Mouse (Mus musculus): Measurements from ENCODE around the gene Hivep2. TPM values are rescaled to one million over a fixed set of nuclear protein-coding genes. Genes with fewer than 3 reads are reported as not detected.

The Hivep2 gene
- polyA plus RNA-seq, 1 experiment from 2014 or later, result 3.2 TPM

GRCm38 (mm10) chr10:14020253-14020652, 54.4 kb downstream of the Hivep2 start:
- no peaks in the 10 kb centered on the region for H3K36me3 ChIP-seq (ENCODE audit: inconsistent target)
- H3K27ac ChIP-seq, result no peak overlapping the region
- no peak overlapping the region for H3K4me3 ChIP-seq (ENCODE audit: inconsistent target)
- 94% methylated on average over 7 of the region's 7 CpGs for WGBS (ENCODE audit: missing documents)
- H3K79me2 ChIP-seq (ENCODE audit: inconsistent target), result no peaks in the 10 kb centered on the region

GRCm38 (mm10) chr10:14024971-14025370, 59.1 kb downstream of the Hivep2 start:
- Histone ChIP-seq H3K36me3 (ENCODE audit: inconsistent target) (no peaks in the 10 kb centered on the region), H3K4me3 (ENCODE audit: inconsistent target) (no peak overlapping the region), H3K27ac (no peak overlapping the region), H3K79me2 (ENCODE audit: inconsistent target) (no peaks in the 10 kb centered on the region)
- 98% methylated on average over 7 of the region's 7 CpGs for WGBS (ENCODE audit: missing documents)

- H3K27ac ChIP-seq, result no peak overlapping the region
- no peak overlapping the region for H3K4me3 ChIP-seq (ENCODE audit: inconsistent target)
- 94% methylated on average over 1 of the region's 1 CpGs for WGBS (ENCODE audit: missing documents)
- H3K36me3 ChIP-seq (ENCODE audit: inconsistent target), result no peaks in the 10 kb centered on the region
- H3K79me2 ChIP-seq (ENCODE audit: inconsistent target), result no peaks in the 10 kb centered on the region
Observed at GRCm38 (mm10) chr10:14027751-14028150, 61.9 kb downstream of the Hivep2 start.

- H3K36me3 ChIP-seq (ENCODE audit: inconsistent target), result no peaks in the 10 kb centered on the region
- no peaks in the 10 kb centered on the region for H3K79me2 ChIP-seq (ENCODE audit: inconsistent target)
- 97% methylated on average over 7 of the region's 7 CpGs for WGBS (ENCODE audit: missing documents)
- H3K4me3 ChIP-seq (ENCODE audit: inconsistent target), result no peak overlapping the region
- H3K27ac ChIP-seq, result no peak overlapping the region
Observed at GRCm38 (mm10) chr10:14028956-14029355, 63.1 kb downstream of the Hivep2 start.

- Histone ChIP-seq H3K4me3 (ENCODE audit: inconsistent target) (no peak overlapping the region), H3K79me2 (ENCODE audit: inconsistent target) (no peaks in the 10 kb centered on the region), H3K27ac (no peak overlapping the region), H3K36me3 (ENCODE audit: inconsistent target) (no peaks in the 10 kb centered on the region)
- 88% methylated on average over 13 of the region's 14 CpGs for WGBS (ENCODE audit: missing documents)
Observed at GRCm38 (mm10) chr10:14030458-14031035, 64.7 kb downstream of the Hivep2 start.

GRCm38 (mm10) chr10:14032532-14032931, 66.7 kb downstream of the Hivep2 start:
- Histone ChIP-seq H3K36me3 (ENCODE audit: inconsistent target) (no peaks in the 10 kb centered on the region), H3K79me2 (ENCODE audit: inconsistent target) (no peaks in the 10 kb centered on the region), H3K4me3 (ENCODE audit: inconsistent target) (no peak overlapping the region), H3K27ac (no peak overlapping the region)
- WGBS (ENCODE audit: missing documents), result 81% methylated on average over 2 of the region's 2 CpGs

- Histone ChIP-seq H3K36me3 (ENCODE audit: inconsistent target) (no peaks in the 10 kb centered on the region), H3K79me2 (ENCODE audit: inconsistent target) (no peaks in the 10 kb centered on the region), H3K4me3 (ENCODE audit: inconsistent target) (no peak overlapping the region), H3K27ac (no peak overlapping the region)
- 84% methylated on average over 7 of the region's 7 CpGs for WGBS (ENCODE audit: missing documents)
Observed at GRCm38 (mm10) chr10:14034046-14034445, 68.2 kb downstream of the Hivep2 start.

GRCm38 (mm10) chr10:14034790-14035189, 68.9 kb downstream of the Hivep2 start:
- Histone ChIP-seq H3K36me3 (ENCODE audit: inconsistent target) (no peaks in the 10 kb centered on the region), H3K27ac (no peak overlapping the region), H3K4me3 (ENCODE audit: inconsistent target) (no peak overlapping the region), H3K79me2 (ENCODE audit: inconsistent target) (no peaks in the 10 kb centered on the region)
- 88% methylated on average over 7 of the region's 7 CpGs for WGBS (ENCODE audit: missing documents)

- no peak overlapping the region for H3K27ac ChIP-seq
- H3K36me3 ChIP-seq (ENCODE audit: inconsistent target), result no peaks in the 10 kb centered on the region
- 95% methylated on average over 5 of the region's 5 CpGs for WGBS (ENCODE audit: missing documents)
- no peak overlapping the region for H3K4me3 ChIP-seq (ENCODE audit: inconsistent target)
- H3K79me2 ChIP-seq (ENCODE audit: inconsistent target), result no peaks in the 10 kb centered on the region
Observed at GRCm38 (mm10) chr10:14035607-14036006, 69.7 kb downstream of the Hivep2 start.

- no peak overlapping the region for H3K27ac ChIP-seq
- H3K36me3 ChIP-seq (ENCODE audit: inconsistent target), result no peaks in the 10 kb centered on the region
- WGBS (ENCODE audit: missing documents), result 91% methylated on average over 6 of the region's 6 CpGs
- no peak overlapping the region for H3K4me3 ChIP-seq (ENCODE audit: inconsistent target)
- no peaks in the 10 kb centered on the region for H3K79me2 ChIP-seq (ENCODE audit: inconsistent target)
Observed at GRCm38 (mm10) chr10:14036472-14036871, 70.6 kb downstream of the Hivep2 start.

- no peaks in the 10 kb centered on the region for H3K36me3 ChIP-seq (ENCODE audit: inconsistent target)
- no peak overlapping the region for H3K27ac ChIP-seq
- H3K79me2 ChIP-seq (ENCODE audit: inconsistent target), result no peaks in the 10 kb centered on the region
- WGBS (ENCODE audit: missing documents), result 91% methylated on average over 7 of the region's 7 CpGs
- no peak overlapping the region for H3K4me3 ChIP-seq (ENCODE audit: inconsistent target)
Observed at GRCm38 (mm10) chr10:14037977-14038489, 72.2 kb downstream of the Hivep2 start.

GRCm38 (mm10) chr10:14040716-14041470, 75.0 kb downstream of the Hivep2 start:
- H3K4me3 ChIP-seq (ENCODE audit: inconsistent target), result no peak overlapping the region
- WGBS (ENCODE audit: missing documents), result 86% methylated on average over 9 of the region's 9 CpGs
- H3K79me2 ChIP-seq (ENCODE audit: inconsistent target), result no peaks in the 10 kb centered on the region
- no peaks in the 10 kb centered on the region for H3K36me3 ChIP-seq (ENCODE audit: inconsistent target)
- H3K27ac ChIP-seq, result no peak overlapping the region

- 100% methylated on average over 5 of the region's 5 CpGs for WGBS (ENCODE audit: missing documents)
- Histone ChIP-seq H3K27ac (no peak overlapping the region), H3K36me3 (ENCODE audit: inconsistent target) (no peaks in the 10 kb centered on the region), H3K79me2 (ENCODE audit: inconsistent target) (no peaks in the 10 kb centered on the region), H3K4me3 (ENCODE audit: inconsistent target) (no peak overlapping the region)
Observed at GRCm38 (mm10) chr10:14041606-14042005, 75.7 kb downstream of the Hivep2 start.

- Histone ChIP-seq H3K4me3 (ENCODE audit: inconsistent target) (no peak overlapping the region), H3K27ac (no peak overlapping the region), H3K79me2 (ENCODE audit: inconsistent target) (no peaks in the 10 kb centered on the region), H3K36me3 (ENCODE audit: inconsistent target) (no peaks in the 10 kb centered on the region)
- WGBS (ENCODE audit: missing documents), result 77% methylated on average over 12 of the region's 12 CpGs
Observed at GRCm38 (mm10) chr10:14042539-14043348, 76.9 kb downstream of the Hivep2 start.

- 98% methylated on average over 4 of the region's 4 CpGs for WGBS (ENCODE audit: missing documents)
- H3K4me3 ChIP-seq (ENCODE audit: inconsistent target), result no peak overlapping the region
- H3K79me2 ChIP-seq (ENCODE audit: inconsistent target), result no peaks in the 10 kb centered on the region
- H3K27ac ChIP-seq, result no peak overlapping the region
- H3K36me3 ChIP-seq (ENCODE audit: inconsistent target), result no peaks in the 10 kb centered on the region
Observed at GRCm38 (mm10) chr10:14043349-14043710, 77.5 kb downstream of the Hivep2 start.

Measured in macrophage (primary cell).